Mouse (Mus musculus) liver, adult 2 months (tissue): Measurements from ENCODE around the gene Gm37240. TPM values are rescaled to one million over a fixed set of nuclear protein-coding genes. Genes with fewer than 3 reads are reported as not detected.

Experiments
- DNase-seq: peaks from one replicate; pipeline ENCODE4 v3.0.0-alpha.2; 2011; ENCODE audit warnings: low read depth, low spot score; ENCODE audit errors: extremely low read depth
- H3K27ac ChIP-seq: fragments of 200-500 bp; replicated peaks from 2 replicates; pipeline ENCODE4 v1.5.1; 2012; ENCODE audit warnings: low read depth, mild to moderate bottlenecking, control low read depth, inconsistent platforms, low read length; ENCODE audit not compliant: insufficient read depth
- H3K27me3 ChIP-seq: fragments of 200-500 bp; 2 replicates; pipeline ENCODE4 v1.6.1; 2012; ENCODE audit warnings: mild to moderate bottlenecking, moderate library complexity, low read length, inconsistent platforms; ENCODE audit not compliant: control insufficient read depth, insufficient read depth
- H3K36me3 ChIP-seq: fragments of 200-500 bp; 2 replicates; pipeline ENCODE4 v1.6.1; 2012; ENCODE audit warnings: low read length, inconsistent platforms; ENCODE audit not compliant: control insufficient read depth, insufficient read depth
- H3K4me1 ChIP-seq: fragments of 200-500 bp; 2 replicates; pipeline ENCODE4 v1.6.1; 2011; ENCODE audit warnings: low read length; ENCODE audit not compliant: control insufficient read depth, insufficient read depth
- H3K4me3 ChIP-seq: fragments of 200-500 bp; 2 replicates; pipeline ENCODE4 v1.5.1; 2011; ENCODE audit warnings: low read depth, mild to moderate bottlenecking, control low read depth, low read length, moderate library complexity; ENCODE audit not compliant: insufficient read depth
- H3K79me2 ChIP-seq: fragments of 200-500 bp; 2 replicates; pipeline ENCODE4 v1.6.1; 2012; ENCODE audit warnings: inconsistent platforms, mild to moderate bottlenecking, low read length, moderate library complexity; ENCODE audit not compliant: control insufficient read depth, insufficient read depth
- H3K9ac ChIP-seq: fragments of 200-500 bp; 2 replicates; pipeline ENCODE4 v1.6.1; 2012; ENCODE audit warnings: low read depth, mild to moderate bottlenecking, control low read depth, inconsistent platforms, low read length
- CTCF ChIP-seq: fragments of 200-500 bp; IDR thresholded peaks from 2 replicates; pipeline ENCODE4 v1.5.1; 2011; ENCODE audit warnings: low read depth, low read length, control low read depth
- POLR2A ChIP-seq: fragments of 200-500 bp; IDR thresholded peaks from 2 replicates; pipeline ENCODE4 v1.6.1; 2011; ENCODE audit warnings: low read length, control low read depth; ENCODE audit not compliant: insufficient read depth; ENCODE audit errors: extremely low read depth
- WGBS: fragments of 180-500 bp; shearing (Covaris S2); methylation state at CpG from one replicate; pipeline ENCODE4 v1.1.7; 2018; 5-methylcytosine and 5-hydroxymethylcytosine counted together
- polyA plus RNA-seq: library from polyadenylated mRNA; depleted of rRNA; stranded (reverse); fragments of >200 nt; gene quantifications from 2 replicates; pipeline ENCODE4 v1.2.3, GENCODE M21; 2012
- total RNA-seq: library from RNA; depleted of rRNA; stranded (reverse); fragments of >200 nt; gene quantifications from 2 replicates; pipeline ENCODE4 v1.2.3, GENCODE M21; 2014

Gm37240 gene
- total and polyA plus RNA-seq, 2 experiments, result 2.2 to 6.9 TPM

DNA sequence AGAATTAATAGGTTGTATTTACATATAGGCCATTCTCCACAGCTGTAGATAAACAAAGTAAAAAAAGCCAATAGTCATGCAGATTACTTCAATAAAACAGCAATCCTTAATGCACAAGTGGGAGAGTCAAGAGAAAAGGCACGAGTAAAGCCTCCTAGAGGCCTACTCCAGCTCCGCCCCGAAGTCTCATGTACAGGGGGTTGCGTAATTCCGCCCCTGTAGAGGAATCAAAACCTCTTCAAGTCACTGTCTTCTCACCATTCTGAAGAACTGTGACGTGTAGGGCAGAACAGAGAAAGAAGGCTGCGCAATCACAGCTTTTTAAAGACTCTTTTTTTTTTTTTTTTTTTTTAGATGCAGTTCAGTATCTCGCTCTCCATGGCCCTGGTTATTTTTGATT is 393.5 kb downstream of the Gm37240 start:
- H3K27ac ChIP-seq, result no peak overlapping the region
- TF ChIP-seq POLR2A, result no peak
- no peak for TF ChIP-seq CTCF
- no peak overlapping the region for H3K4me3 ChIP-seq
- no peaks in the 10 kb centered on the region for H3K36me3 ChIP-seq
- no peak overlapping the region for H3K9ac ChIP-seq
- no peaks in the 10 kb centered on the region for H3K27me3 ChIP-seq
- no peaks in the 10 kb centered on the region for H3K4me1 ChIP-seq
- no peak for DNase-seq
- WGBS, result 84% methylated on average over 8 of the region's 8 CpGs
- no peaks in the 10 kb centered on the region for H3K79me2 ChIP-seq

DNA sequence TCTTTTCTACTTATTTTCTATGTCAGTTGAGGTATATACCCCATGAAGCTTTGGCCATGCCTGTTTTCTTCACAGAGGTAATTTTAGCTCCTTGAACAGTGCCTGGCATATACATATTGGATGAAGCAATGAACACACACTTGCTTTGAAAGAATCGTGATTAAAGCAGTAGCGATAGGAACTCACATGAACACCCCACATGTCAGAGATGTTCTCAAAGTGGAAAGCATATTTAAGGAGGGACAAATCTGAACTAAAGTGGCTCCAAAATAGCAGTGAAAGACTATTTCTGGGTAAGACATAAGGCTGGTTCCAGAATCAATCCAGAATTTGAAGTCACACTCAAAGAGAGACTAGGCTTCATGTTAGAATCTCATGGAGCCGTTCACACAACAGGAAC is 397.1 kb downstream of the Gm37240 start:
- TF ChIP-seq POLR2A (no peak), CTCF (no peak)
- H3K36me3 ChIP-seq, result no peaks in the 10 kb centered on the region
- no peaks in the 10 kb centered on the region for H3K4me1 ChIP-seq
- no peaks in the 10 kb centered on the region for H3K79me2 ChIP-seq
- DNase-seq, result no peak
- WGBS, result 89% methylated on average over 3 of the region's 3 CpGs
- no peak overlapping the region for H3K9ac ChIP-seq
- no peaks in the 10 kb centered on the region for H3K27me3 ChIP-seq
- no peak overlapping the region for H3K4me3 ChIP-seq
- no peak overlapping the region for H3K27ac ChIP-seq

DNA sequence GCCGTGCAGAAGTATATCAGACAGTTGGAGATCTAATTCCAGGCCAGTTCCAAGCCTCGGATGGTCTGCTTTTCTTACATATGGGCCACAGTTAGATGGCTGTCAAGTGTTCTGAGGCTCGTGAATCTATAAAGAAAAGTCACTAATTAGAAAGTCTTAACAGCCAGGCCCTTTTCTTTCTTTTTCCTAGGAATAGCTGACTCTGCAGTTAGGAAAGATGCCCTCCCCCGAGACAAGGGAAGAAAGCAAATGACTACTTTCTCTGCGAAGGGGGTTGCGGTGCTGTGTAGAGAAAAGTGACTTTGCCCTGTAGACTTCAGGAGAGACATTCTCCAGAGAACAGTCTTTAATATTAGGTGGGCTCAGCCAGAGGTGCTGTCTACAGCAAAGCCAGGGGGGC is 399.9 kb downstream of the Gm37240 start:
- Histone ChIP-seq H3K27ac (no peak overlapping the region), H3K36me3 (no peaks in the 10 kb centered on the region), H3K9ac (no peak overlapping the region), H3K4me3 (no peak overlapping the region), H3K4me1 (no peaks in the 10 kb centered on the region), H3K27me3 (no peaks in the 10 kb centered on the region), H3K79me2 (no peaks in the 10 kb centered on the region)
- WGBS, result 85% methylated on average over 6 of the region's 6 CpGs
- DNase-seq, result no peak
- no peak for TF ChIP-seq POLR2A
- no peak for TF ChIP-seq CTCF

DNA sequence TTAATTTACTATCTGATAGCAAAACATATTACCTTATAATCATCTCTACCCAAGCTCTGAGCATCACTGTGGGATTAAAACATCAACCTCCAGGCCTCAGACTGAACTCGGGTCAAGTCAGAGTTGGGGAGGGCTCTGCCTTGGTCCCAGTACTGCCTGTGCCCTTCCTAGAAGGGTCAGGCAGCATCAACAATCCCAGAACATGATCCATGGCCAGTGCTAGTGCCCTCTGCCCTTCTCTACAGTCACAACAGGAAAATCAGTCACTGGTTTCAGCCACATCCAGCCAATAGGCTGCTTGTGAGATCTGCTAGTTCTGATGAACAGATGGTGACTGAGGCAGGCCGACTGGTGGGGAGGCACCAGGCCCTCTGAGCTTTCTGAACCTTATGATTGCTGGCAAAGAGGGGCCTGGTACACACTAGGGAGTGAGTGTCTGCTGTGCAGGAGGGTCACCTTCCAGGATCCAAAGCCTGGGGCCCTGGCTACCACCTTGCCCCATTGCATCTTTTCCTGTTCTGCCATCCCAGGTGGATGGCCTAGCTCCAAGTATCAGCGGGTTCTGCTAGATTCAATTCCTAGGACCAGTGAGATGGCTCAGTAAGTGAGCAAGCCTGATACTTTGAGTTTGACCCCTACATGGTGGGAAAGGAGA is 401.7 kb downstream of the Gm37240 start:
- Histone ChIP-seq H3K36me3 (no peaks in the 10 kb centered on the region), H3K9ac (no peak overlapping the region), H3K79me2 (no peaks in the 10 kb centered on the region), H3K4me3 (no peak overlapping the region), H3K4me1 (no peaks in the 10 kb centered on the region), H3K27me3 (no peaks in the 10 kb centered on the region), H3K27ac (no peak overlapping the region)
- 79% methylated on average over 3 of the region's 3 CpGs for WGBS
- no peak for DNase-seq
- TF ChIP-seq CTCF (no peak), POLR2A (no peak)

DNA sequence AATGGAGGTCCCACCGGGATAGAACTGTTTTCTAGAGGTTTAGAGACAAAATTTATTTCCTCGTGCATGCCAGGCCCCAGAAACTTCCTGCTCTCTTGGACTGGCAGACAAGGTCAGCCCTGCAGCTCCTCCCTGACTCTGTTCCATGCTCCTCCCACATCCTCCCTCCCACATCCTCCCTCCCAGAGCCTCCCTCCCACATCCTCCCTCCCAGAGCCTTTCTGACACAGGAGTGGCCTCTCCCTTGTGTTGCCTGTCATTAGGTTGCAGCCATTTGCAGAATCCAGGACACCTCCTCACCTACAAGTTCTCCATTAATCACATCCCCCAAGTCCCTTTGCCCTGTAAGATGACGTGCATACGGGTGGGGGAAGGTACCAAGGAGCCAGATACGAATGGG is 404.7 kb downstream of the Gm37240 start:
- no peak for DNase-seq

DNA sequence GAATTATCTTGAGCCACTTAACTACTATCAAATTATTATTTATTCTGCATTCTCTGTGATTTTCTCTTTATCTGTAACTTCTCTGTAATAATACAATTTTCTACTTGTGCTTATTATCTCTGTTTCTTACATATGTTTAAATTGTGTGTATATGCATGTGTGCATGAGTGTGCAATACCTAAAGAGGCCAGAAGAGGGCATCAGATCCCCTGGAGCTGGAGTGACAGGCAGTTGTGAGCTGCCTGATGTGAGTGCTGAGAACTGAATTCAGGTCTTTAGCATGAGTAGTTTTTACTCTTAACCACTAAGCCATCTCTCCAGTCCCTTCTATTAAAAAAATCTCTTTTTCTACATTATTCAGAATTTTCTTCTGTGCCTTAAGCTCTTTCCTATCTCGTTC is 406.7 kb downstream of the Gm37240 start:
- WGBS, result 98% methylated on average over 1 of the region's 1 CpGs

More for the DNA sequence above, 404.7 kb downstream of the Gm37240 start:
- Histone ChIP-seq H3K27ac (no peak overlapping the region), H3K79me2 (no peaks in the 10 kb centered on the region), H3K4me1 (no peaks in the 10 kb centered on the region), H3K27me3 (no peaks in the 10 kb centered on the region), H3K4me3 (no peak overlapping the region), H3K9ac (no peak overlapping the region), H3K36me3 (no peaks in the 10 kb centered on the region)
- WGBS, result 64% methylated on average over 5 of the region's 5 CpGs
- TF ChIP-seq POLR2A, result no peak
- no peak for TF ChIP-seq CTCF

More for the DNA sequence above, 406.7 kb downstream of the Gm37240 start:
- Histone ChIP-seq H3K79me2 (no peaks in the 10 kb centered on the region), H3K4me3 (no peak overlapping the region), H3K4me1 (no peaks in the 10 kb centered on the region), H3K27me3 (no peaks in the 10 kb centered on the region), H3K9ac (no peak overlapping the region), H3K36me3 (no peaks in the 10 kb centered on the region), H3K27ac (no peak overlapping the region)
- DNase-seq, result no peak
- TF ChIP-seq POLR2A (no peak), CTCF (no peak)
